Mouse (Mus musculus): Measurements from ENCODE around the gene Large1. TPM values are rescaled to one million over a fixed set of nuclear protein-coding genes. Genes with fewer than 3 reads are reported as not detected.
A peak's percentile ranks its signal among the peaks of the same experiment; 100 is the strongest.
"Not testable (repeated sequence)": the region's sequence is repeated elsewhere in the genome, so short reads cannot be mapped to it uniquely, and the experiment has no call there.

Large1 gene
- total RNA-seq, 2 experiments from 2014 or later, result 19.8 to 23.3 TPM

DNA sequence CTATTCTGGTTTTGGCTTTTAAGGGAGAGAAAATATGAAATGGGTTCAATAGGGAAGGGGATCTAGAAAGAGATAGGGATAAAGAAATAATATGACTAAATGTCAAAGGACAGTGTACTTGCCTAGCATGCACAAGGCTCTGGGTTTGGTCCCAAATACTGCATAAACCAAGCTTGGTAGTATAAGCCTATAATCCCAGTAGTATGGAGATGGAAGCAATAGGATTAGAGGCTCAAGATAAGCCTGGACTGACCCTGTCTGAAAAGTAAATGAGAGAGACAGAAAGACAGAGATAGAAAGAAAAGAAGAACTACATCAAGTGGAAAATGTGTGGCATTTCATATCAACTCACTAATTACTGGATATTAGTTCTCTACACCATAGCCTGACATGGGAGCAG, 180.7 kb downstream of the Large1 start:
- DNase-seq, result no peak

DNA sequence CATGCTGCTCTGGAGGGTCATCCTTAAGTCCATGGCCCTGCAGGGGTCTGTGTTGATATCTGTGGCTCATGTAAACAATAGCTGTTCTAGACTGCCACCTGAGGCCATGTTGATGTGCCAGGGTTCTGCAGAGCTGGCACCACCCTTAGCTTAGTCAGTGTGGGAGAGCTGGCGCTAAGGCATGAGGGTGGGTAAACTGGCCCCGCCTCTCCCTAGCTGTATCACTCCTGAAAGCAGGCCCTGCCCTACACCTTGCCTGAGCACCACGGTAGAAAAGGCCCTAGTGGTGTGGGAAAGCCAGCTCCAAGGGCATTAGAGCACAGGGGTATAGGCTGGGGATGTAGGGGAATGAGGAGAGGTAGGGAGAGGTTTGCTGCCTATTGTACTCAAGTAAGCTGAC, 191.3 kb downstream of the Large1 start:
- peak; percentile 5 for DNase-seq

DNA sequence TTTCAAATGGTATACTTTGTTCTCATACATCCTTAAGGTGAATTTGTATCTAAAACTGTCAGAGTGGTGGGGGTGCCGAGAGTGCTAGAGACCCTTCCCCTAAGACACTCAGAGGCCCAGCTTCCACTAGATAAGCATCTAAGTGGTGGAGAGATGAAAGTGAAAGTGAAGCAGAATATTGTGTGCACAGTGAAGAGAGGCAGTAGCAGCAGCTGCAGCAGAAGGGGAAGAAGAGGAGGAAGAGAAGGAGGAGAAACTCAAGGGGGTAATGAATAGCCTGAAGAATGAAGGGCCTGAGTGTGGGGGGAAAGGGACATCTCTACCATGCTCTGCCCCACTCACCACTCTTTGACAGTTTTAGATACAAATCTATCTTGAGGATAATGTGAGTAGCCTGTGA, 191.8 kb downstream of the Large1 start:
- no peak for DNase-seq

DNA sequence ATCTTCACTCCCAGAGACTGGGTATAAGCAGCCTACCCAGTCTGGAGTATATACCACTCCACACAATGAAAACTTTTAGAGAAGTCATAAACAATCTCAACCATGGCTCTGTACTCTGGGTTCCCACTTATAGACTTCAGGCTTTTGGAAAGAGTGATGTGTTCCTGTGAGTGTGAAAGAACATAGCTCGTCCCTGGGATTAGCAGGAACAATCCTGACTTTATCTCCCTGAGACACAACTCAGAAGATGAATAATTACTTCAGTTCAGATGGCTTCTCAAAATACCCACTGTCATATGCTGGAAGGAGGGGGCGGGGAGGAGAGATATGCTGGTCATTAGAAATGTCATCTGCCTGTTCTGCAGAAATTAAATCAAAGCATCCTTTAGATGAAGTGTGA, 192.4 kb downstream of the Large1 start:
- DNase-seq, result no peak

DNA sequence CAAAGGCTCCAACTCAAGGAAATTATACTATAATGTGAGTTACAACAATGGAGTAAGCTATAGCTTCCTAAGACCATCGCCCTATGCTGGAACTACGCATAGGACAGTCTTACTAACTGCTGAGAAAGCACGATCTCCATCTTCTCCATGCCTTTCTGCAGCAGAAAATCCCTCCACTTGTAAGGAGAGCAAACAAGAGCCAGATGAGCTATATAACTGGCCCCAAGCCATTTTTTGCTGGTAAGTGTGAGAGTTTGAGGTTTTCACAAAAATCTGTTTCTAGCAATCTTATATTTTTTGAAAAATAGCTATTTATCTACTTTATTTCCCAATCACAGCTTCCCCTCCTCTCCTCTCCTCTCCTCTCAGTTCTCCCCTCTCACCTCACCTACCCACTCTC, 206.1 kb downstream of the Large1 start:
- no peak for DNase-seq

DNA sequence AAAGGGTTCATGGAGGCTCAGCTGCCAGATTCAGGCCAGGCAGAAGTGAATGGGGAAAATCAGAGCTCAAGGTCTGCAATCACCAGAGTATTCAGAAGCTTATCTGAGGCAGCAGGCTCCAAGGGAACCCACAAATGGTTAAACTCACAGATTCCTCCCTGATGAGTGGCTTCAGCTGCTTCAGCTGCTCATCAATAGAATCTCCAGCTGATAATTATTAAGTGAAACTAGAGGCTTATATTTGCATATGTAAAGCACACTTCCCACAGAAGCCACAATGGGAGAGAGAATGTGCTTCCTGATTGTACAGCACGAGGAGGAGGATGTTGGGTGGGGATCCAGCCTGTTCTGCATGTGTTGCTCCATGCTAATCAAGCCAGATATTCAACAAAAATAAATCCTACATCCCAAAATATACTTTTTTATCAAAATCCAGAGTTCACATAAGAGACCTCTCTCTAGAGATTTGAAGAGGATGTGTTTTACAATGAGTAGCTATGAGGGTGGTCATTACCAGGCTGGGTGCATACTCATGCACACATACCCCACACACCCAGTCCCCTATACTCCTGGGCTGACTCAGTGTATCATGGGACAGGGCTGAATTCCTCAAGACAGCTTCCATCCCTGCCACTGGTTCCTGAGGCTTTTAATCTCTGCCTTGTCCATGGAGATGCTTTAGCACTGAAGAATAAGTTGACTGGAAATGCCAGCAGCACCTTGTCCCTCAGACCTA, 210.5 kb downstream of the Large1 start:
- no peak for DNase-seq

DNA sequence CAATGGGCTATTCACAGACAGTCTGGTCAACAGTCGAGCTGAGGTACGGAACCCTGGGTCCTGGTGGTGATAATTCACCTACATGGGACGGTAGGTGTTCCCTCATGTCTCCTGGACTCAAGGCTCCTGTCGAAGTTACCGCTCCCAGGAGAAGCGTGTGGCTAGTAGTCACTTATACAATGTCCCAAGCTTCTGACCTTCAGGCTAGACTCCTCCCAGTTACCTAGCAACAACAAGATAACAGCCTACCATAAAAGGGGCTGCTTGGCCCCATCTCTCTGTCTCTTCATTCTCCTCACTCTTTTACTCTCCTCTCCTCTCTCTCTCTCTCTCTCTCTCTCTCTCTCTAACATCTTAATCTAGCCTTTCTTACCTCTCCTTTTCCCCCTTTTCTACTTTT, 217.9 kb downstream of the Large1 start:
- no peak for DNase-seq

DNA sequence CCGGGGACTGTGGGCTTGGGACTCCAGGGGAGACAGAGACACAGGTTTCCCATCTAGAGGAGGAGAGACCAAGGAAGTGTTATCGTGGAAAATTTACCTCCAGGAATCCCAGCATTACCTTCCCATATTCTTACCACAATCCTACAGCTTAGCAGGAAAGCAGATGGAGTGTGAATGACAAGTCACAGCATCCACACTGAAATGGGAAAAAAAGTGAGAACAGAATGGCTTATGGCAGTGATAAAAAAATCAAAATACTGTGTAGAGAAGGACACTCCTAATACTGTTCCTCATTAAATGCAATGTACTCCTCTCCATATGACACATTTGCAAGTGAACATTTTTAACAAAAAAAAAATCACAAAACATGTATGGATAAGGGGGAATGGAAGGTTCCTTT, 221.3 kb downstream of the Large1 start:
- DNase-seq, result no peak

DNA sequence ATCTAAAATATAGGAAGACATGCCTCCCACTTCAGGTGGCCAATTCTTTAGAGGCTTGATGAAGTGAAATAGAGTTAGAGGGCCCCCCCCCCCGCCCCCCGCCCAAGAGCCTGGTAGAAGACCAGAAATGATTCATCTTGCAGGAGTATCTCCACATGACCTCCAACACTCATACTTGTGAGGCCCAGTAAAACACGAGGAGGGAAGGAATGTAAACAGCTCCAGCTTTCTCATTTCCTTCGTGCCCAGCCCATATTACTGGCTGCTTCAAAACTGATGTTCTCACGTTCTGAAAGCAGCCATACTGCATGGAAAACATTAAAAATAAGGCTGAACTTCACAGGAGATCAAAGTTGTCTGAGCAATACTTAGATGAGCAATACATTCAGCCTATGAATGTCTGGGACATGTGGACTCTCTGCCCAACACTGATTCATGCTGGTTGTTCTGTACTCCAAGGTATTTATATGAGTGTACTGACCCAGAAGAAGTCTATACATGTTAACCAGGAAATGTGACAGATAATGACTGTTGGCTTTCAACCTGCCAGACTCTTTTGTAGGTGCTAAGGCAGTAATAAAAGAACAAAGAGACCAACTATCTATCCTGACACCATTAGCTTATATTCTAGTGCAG, 229.4 kb downstream of the Large1 start:
- no peak for DNase-seq

DNA sequence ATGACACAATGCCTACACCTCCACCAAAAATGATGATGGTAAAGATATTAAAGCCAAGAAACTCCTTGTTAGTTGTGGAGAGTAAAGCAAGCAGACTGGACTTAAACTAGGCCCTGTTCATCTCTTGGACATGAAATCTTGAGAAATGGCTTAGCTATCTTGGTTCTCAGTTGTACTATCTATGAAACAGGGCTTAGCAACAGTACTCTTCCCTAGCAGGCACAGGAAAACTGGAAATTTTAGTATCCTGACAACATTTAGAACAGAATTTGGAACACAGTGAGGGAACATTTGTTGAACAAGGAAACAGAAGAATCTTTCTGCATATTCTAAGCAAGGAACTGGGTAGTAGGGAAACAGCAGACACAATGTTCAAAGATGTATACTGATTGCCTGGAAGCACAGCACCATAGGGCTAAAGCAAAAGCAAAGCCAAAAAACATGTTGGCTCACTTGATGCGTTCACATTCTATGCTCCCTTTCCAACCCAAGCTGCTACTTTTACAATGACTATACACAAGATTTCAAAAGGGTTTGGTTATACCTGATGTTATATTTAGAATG, 240.9 kb downstream of the Large1 start:
- no peak for DNase-seq

DNA sequence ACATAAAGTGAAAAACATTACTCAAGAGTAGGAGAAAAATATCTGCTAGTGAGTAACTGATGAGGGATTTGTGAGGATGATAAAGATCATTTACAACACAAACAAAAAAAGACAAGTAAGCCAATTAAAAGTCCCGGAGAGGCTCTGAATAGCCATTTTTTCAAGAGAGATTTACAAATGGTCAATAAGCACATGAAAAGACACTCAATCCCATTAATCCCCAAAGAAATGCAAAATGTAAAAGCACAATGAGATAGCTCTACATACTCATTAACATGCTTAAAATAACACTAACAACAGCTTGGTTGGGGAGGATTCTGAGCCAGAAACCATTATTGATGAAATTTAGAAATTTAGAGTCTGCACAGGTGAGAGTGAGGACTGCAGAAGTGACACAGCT, 249.3 kb downstream of the Large1 start:
- no peak for DNase-seq

DNA sequence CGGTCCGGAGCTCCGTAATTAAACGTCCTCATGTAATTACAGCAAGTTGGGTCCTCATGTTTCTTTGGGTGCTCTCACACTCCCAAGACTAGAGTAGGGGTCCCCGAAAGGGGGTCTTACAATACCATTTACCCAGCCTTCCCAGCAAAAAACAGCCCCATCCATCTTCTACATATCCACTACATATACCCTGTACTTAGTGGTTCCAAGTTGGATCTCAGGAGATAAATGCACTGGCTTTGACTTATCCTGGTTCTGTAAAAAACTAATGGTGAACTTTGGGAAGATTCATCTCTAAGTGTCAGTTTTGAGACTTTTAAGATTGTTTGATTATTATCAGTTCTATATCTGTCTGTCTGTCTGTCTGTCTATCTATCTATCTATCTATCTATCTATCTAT, 252.3 kb downstream of the Large1 start:
- DNase-seq, result no peak

DNA sequence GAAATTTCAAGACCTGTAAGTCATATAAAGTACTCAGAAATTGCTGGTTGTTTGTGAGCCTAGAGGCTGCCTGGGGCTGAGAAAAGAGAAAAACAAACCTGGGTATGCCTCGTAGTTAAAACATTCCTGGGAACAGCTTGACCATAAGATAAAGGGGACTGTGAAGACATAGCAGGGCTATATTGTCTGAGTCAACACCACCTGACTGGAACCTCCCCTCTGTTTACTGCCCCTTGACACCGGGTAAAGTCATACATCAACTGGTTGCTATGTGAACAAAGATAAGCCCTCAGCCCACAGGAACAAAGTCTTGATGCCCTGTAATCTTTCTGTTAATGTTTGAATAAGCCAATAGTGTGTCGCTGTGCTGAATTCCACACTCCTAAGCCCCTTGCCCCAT, 252.7 kb downstream of the Large1 start:
- DNase-seq, result not testable (repeated sequence)

DNA sequence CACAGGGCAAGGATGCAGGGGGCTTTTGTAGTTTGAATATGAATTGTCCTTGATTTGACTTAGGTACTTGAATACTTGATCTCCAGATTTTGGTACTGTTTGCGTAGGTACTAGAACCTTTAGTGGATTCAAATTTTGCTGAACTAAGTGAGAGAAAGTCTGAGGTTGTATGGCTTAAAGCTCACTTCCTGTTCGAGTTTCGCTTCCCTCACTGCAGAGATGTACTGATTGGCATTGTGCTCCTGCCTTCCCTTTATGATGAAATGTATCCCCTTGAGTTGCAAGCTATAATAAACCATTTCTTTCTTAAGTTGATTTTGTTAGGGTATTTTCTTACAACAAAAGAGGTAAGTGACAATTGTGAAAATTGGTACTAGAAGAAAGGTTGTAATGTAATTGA, 253.8 kb downstream of the Large1 start:
- DNase-seq, result no peak

DNA sequence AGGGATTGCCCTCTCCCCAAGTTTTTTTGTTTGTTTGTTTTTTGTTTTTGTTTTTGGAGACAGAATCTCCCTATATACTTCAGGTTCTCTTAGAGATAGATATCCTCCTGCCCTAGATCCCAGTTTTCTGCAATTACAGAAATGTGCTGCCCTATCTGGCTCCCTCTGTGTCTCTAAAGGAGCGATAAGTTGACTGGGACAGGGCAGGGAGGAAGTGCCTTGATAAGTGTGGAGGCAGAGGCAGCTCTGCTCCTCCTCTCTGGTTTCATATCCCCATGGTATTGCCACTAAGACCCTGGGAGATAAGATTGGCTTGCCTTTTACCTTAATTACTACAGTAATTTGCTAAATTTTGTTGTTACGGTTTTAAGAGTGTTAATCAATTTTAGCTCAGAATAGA, 256.4 kb downstream of the Large1 start:
- no peak for DNase-seq

DNA sequence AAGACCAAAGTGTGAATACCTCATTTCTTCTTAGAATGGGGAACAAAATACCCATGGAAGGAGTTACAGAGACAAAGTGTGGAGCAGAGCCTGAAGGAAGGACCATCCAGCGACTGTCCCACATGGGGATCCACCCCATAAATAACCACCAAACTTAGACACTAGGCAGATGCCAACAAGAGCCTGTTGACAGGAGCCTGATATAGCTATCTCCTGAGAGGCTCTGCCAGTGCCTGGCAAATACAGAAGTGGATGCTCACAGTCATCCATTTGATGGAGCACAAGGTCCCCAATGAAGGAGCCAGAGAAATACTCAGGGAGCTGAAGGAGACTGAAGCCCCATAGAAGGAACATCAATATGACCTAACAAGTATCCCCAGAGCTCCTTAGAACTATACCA, 275.6 kb downstream of the Large1 start:
- DNase-seq, result not testable (repeated sequence)

DNA sequence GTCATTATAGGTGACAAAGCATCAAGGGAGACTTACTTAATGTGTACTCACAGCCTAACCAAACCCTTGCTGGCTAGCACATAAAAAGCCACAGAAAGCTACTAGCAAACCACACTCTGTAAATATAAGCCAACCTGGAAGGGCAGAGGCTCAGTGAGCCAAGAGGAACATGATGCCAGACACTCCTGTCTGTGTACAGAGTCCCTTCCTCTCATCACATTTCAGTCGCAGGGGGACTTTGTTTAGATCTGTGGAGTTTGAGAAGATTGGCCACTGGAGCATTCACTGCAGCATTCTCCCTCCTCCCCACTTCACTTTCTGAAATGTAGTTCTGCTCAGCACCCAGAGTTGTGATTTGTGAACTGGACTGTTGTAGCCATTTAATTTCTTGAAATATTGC, 291.9 kb downstream of the Large1 start:
- no peak for DNase-seq

DNA sequence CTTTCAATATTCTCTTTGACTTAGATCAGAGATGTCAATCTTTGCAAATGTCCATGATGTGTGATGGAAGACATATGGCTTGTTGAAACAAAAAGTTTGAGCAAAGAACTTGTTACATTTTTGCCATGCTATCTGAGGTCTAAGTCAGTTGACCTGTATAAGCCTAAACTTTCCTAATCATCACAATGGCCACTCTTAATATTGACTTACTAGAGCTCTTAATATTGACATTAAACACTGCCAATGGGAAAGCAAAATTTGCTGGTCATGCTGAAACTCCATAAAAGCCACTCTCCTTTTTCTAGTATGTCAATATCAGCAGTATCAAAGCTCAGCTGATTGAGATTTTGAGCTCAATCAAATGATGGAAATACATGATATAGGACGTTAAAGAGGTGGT, 298.6 kb downstream of the Large1 start:
- no peak for DNase-seq

DNA sequence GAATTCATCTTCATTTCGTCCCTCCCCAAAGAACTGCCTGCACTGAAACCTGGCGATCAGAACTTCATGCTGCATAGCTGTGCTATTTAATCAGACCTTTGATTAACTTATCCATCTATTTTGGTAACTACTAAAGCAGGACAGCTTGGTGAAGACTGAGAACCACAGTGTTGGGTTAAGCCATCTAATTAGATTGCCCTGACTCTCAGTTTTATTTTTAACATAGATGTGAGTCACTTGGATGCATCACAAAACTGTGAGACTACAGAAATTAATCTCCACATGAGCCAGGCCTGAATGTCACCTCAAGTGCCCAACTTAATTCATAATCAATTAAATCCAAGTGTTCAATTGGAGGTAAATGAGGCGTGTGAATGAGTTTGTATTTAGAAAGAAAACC, 299.5 kb downstream of the Large1 start:
- DNase-seq, result no peak

DNA sequence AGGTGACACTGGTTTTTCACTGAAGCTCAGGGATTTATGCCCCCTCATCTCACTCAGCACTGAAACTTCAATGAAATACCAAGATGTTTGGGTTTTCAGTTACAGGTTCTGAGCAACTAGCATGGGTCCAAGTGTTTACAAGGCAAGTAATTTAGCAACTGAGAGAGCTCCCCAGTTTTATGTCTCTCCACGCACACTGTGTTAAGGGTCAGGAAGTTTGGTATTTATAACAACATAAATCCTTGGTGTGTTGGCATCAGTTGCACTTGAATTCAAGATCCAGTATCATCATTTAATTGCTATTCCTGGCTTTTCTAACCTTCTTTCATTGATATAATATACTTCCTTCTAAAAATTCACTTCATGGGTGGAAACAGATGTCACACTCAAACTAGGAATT, 300.9 kb downstream of the Large1 start:
- no peak for DNase-seq

DNA sequence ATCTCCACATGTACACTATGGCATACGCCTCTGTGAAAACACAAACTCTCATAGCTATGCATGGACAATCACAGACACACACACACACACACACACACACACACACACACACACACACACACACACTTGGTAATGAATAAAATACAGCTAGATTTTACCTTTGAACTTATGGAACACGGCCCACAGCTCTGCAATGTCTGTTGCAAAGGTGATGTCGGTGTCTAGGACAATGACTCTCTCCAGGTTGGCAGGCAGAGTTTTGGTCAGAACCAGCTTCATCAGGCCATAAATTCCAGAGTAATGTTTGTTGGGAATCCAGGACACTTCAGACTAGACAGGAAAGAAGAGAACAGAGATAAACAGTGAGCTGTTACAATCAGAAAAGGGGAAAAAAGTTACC, 305.2 kb downstream of the Large1 start:
- DNase-seq, result no peak

DNA sequence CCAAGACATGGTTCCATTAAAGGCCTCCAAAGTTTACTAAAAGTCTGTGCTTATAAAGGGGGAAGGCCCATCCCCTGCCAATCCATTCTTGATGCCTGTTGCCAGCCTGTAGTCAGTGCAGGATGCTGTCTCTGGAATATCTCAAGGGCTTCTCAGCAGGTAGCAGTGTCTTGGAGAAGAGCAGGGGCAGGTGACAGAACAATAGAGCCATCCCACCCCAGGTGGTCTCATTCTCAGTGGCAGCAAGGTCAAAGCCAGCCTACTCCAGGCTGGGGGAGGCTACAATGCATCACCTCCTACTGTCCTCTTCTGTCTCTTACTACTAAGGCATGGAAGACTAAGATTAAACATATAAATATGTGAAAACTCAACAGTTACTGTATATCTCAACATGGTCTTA, 323.6 kb downstream of the Large1 start:
- no peak for DNase-seq

DNA sequence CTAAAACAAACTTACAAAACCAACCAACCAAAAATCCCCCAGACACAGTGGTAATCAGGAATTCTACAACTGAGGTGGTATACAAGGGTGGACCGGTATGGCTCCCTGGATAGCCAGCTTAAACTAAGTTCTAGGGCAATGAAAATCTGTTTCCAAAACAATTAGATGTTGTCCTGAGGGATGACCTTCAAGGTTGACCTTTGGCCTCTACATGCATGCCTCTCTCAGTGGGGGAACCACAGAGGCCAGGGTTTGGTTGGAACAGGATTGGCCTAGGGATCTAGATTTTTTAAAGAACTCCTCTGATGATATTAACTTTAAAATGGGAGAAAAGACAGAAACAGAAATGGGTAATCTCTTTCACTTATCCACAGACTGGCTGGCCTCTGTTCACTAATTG, 335.1 kb downstream of the Large1 start:
- DNase-seq, result no peak

DNA sequence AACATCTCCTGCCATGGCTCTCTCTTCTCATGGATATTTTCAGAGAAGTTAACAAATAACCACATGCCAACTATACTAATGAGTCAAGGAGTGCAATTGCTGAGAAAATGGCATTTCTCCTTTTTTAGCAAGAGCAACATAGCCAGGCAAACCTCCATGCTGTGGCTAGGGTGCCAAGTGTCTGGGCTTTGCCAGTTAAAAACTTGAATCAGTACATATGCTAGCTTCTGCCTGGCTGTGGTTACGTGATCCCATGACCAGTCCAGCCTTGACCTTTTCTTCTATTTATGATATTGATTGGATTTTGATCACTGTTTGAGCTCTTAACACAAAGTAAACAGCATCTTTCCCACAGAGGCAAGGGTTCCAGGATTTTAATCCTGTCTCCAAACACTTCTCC, 335.7 kb downstream of the Large1 start:
- no peak for DNase-seq

All from gastrocnemius, postnatal 25 days (tissue).